Mouse (Mus musculus) neural tube, embryonic 11.5 days (tissue): Measurements from ENCODE around the gene Elovl7. TPM values are rescaled to one million over a fixed set of nuclear protein-coding genes. Genes with fewer than 3 reads are reported as not detected.

Experiments used
- ATAC-seq: fragments of 200-750 bp; cut with Nextera tagmentation; 2 replicates; pipeline ENCODE4 v1.8.0; 2017; ENCODE audit warnings: moderate number of reproducible peaks, mild to moderate bottlenecking, moderate TSS enrichment, moderate library complexity; ENCODE audit not compliant: insufficient read depth, low FRiP score, low TSS enrichment
- DNase-seq: peaks from one replicate; pipeline ENCODE4 v3.0.0-alpha.2; 2015; ENCODE audit warnings: low spot score
- H3K27ac ChIP-seq: fragments of 300-500 bp; sonication (generic); 2 replicates; pipeline ENCODE4 v1.5.1; 2014; ENCODE audit warnings: low read depth, mild to moderate bottlenecking, low read length
- H3K27me3 ChIP-seq: fragments of 300-500 bp; sonication (generic); 2 replicates; pipeline ENCODE4 v1.6.1; 2014; ENCODE audit warnings: mild to moderate bottlenecking, low read length, mixed read lengths; ENCODE audit not compliant: control insufficient read depth, insufficient read depth
- H3K36me3 ChIP-seq: fragments of 300-500 bp; sonication (generic); 2 replicates; pipeline ENCODE4 v1.6.1; 2014; ENCODE audit warnings: mild to moderate bottlenecking, low read length, moderate library complexity, mixed read lengths; ENCODE audit not compliant: control insufficient read depth, insufficient read depth
- H3K4me1 ChIP-seq: fragments of 300-500 bp; sonication (generic); 2 replicates; pipeline ENCODE4 v1.6.1; 2014; ENCODE audit warnings: low read length, mixed read lengths; ENCODE audit not compliant: control insufficient read depth, insufficient read depth
- H3K4me2 ChIP-seq: fragments of 300-500 bp; sonication (generic); 2 replicates; pipeline ENCODE4 v1.6.1; 2014; ENCODE audit warnings: low read depth, mild to moderate bottlenecking, moderate library complexity
- H3K4me3 ChIP-seq: fragments of 300-500 bp; sonication (generic); 2 replicates; pipeline ENCODE4 v1.5.1; 2014; ENCODE audit warnings: low read depth, low read length
- H3K9ac ChIP-seq: fragments of 300-500 bp; sonication (generic); 2 replicates; pipeline ENCODE4 v1.6.1; 2014; ENCODE audit warnings: mild to moderate bottlenecking, low read length
- H3K9me3 ChIP-seq: fragments of 300-500 bp; sonication (generic); 2 replicates; pipeline ENCODE4 v1.6.1; 2016; ENCODE audit warnings: low read length; ENCODE audit not compliant: control insufficient read depth
- WGBS: fragments of 180-500 bp; shearing (Covaris S2); extraction: QIAGEN DNeasy Blood & Tissue Kit; methylation state at CpG from one replicate; pipeline ENCODE4 v1.1.7; 2014; 5-methylcytosine and 5-hydroxymethylcytosine counted together
- polyA plus RNA-seq: library from polyadenylated mRNA; unstranded; fragments of >200 nt; fragmentation: Nextera tagmentation; extraction: Ambion mirVana; gene quantifications from 2 replicates; pipeline ENCODE4 v1.2.1, GENCODE M21; 2014

Elovl7 gene
- polyA plus RNA-seq, 1 experiment from 2014 or later = 1.2 TPM

DNA sequence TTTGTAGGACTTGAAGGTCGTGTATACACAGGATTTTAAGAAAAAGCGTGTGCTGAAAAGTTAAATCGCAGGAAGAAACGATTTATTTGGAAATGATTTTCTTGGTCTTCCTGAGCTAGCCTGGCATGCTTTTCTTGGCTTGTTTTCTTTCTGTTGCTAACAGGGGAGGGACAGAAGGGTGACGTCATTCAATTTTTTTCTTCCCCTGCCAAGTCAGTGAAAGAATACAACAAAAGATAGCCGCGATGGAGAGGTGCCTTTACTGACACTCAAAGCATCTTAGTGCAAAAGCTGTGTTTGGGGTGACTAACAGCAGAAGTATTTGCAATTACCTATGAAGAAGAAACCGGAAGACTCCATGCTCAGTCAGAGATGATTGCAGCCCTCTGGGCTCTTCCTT is 48.8 kb downstream of the Elovl7 start:
- no peaks in the 10 kb centered on the region for H3K9me3 ChIP-seq
- H3K4me1 ChIP-seq = no peaks in the 10 kb centered on the region
- DNase-seq (no peak), ATAC-seq (no peak)
- no peak overlapping the region for H3K4me3 ChIP-seq
- H3K27me3 ChIP-seq = no peaks in the 10 kb centered on the region
- WGBS = 75% methylated on average over 8 of the region's 8 CpGs
- no peak overlapping the region for H3K9ac ChIP-seq
- no peak overlapping the region for H3K27ac ChIP-seq
- no peak overlapping the region for H3K4me2 ChIP-seq
- no peaks in the 10 kb centered on the region for H3K36me3 ChIP-seq

DNA sequence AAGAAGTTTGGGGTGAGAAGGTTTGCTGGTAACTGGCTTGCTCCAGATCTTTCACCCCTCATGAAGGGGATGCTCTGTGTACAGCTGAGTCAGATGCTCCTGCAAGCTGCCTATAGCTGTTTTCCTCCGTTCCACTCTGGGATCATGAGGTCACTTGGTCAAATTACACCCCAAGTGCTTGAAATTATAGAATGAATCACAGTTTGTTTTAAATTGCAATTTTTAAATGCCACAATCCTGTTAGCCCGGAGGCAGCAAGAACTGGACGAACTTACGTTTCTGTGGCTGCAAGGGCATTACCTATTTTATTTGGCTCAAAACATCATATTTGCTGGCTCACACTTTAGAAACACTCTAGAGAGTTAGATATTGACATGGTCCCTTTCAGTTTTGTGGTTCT is 51.2 kb downstream of the Elovl7 start:
- Histone ChIP-seq H3K9me3 (no peaks in the 10 kb centered on the region), H3K4me1 (no peaks in the 10 kb centered on the region), H3K9ac (no peak overlapping the region), H3K4me3 (no peak overlapping the region), H3K36me3 (no peaks in the 10 kb centered on the region), H3K27me3 (no peaks in the 10 kb centered on the region), H3K4me2 (no peak overlapping the region), H3K27ac (no peak overlapping the region)
- DNase-seq = no peak
- 88% methylated on average over 4 of the region's 4 CpGs for WGBS
- ATAC-seq = no peak

GRCm38 (mm10) chr13:108267841-108268634 is 53.8 kb downstream of the Elovl7 start:
- Histone ChIP-seq H3K4me1 (no peaks in the 10 kb centered on the region), H3K9ac (no peak overlapping the region), H3K36me3 (no peaks in the 10 kb centered on the region), H3K27ac (no peak overlapping the region), H3K27me3 (no peaks in the 10 kb centered on the region), H3K4me3 (no peak overlapping the region), H3K9me3 (no peaks in the 10 kb centered on the region), H3K4me2 (no peak overlapping the region)
- no peak for DNase-seq
- ATAC-seq = no peak
- 86% methylated on average over 9 of the region's 9 CpGs for WGBS

DNA sequence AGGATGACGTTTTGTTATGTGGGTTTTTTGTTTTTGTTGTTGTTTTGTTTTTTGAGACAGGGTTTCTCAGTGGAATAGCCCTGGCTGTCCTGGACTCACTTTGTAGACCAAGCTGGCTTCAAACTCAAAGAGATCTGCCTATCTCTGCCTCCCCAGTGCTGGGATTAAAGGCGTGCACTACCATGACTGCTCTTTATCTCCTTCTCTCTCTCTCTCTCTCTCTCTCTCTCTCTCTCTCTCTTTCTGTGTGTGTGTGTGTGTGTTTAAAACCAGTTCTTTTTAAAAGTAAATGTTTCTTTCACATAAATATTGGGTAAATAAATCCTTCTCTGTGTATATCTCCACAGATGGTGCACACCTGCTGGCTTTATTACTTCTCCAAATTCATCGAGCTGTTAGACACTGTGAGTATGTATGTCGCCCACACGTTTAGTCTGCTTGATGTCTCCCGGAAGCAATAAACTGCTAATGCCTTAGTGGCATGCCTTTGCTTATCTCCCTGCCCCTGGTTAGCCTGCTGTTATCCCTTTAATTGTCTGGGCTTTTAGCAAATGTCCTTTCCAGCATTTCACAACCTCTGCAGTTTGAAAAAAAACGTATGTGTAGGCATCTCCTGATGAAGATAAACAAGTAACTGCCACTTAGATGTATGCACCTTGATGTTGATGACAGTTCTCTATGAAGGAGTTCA is 57.4 kb downstream of the Elovl7 start:
- 44% methylated on average over 7 of the region's 7 CpGs for WGBS
- Histone ChIP-seq H3K4me3 (no peak overlapping the region), H3K4me1 (no peaks in the 10 kb centered on the region), H3K9me3 (no peaks in the 10 kb centered on the region), H3K27me3 (no peaks in the 10 kb centered on the region), H3K9ac (no peak overlapping the region), H3K4me2 (no peak overlapping the region), H3K27ac (no peak overlapping the region), H3K36me3 (no peaks in the 10 kb centered on the region)
- ATAC-seq = no peak
- DNase-seq = no peak

- Histone ChIP-seq H3K4me2 (no peak overlapping the region), H3K9ac (no peak overlapping the region), H3K27ac (no peak overlapping the region), H3K4me3 (no peak overlapping the region), H3K9me3 (no peaks in the 10 kb centered on the region), H3K4me1 (no peaks in the 10 kb centered on the region), H3K36me3 (no peaks in the 10 kb centered on the region), H3K27me3 (no peaks in the 10 kb centered on the region)
- ATAC-seq (no peak), DNase-seq (no peak)
- 68% methylated on average over 8 of the region's 8 CpGs for WGBS
These were observed 58.1 kb downstream of the Elovl7 start for GRCm38 (mm10) chr13:108272332-108272731.

GRCm38 (mm10) chr13:108273034-108273433 is 58.8 kb downstream of the Elovl7 start:
- Histone ChIP-seq H3K27me3 (no peaks in the 10 kb centered on the region), H3K9me3 (no peaks in the 10 kb centered on the region), H3K4me3 (no peak overlapping the region), H3K4me2 (no peak overlapping the region), H3K36me3 (no peaks in the 10 kb centered on the region), H3K9ac (no peak overlapping the region), H3K4me1 (no peaks in the 10 kb centered on the region), H3K27ac (no peak overlapping the region)
- DNase-seq (peak; percentile 17), ATAC-seq (peak; percentile 63)
- 45% methylated on average over 15 of the region's 15 CpGs for WGBS

GRCm38 (mm10) chr13:108273456-108273855 is 59.3 kb downstream of the Elovl7 start:
- Histone ChIP-seq H3K27ac (no peak overlapping the region), H3K4me2 (no peak overlapping the region), H3K9me3 (no peaks in the 10 kb centered on the region), H3K27me3 (no peaks in the 10 kb centered on the region), H3K9ac (no peak overlapping the region), H3K36me3 (no peaks in the 10 kb centered on the region), H3K4me1 (no peaks in the 10 kb centered on the region), H3K4me3 (no peak overlapping the region)
- ATAC-seq = peak; percentile 56; the same call in 1 of the 2 replicates
- no peak for DNase-seq
- 28% methylated on average over 5 of the region's 5 CpGs for WGBS

- Histone ChIP-seq H3K27ac (no peak overlapping the region), H3K4me2 (no peak overlapping the region), H3K4me1 (no peaks in the 10 kb centered on the region), H3K4me3 (no peak overlapping the region), H3K9ac (no peak overlapping the region), H3K36me3 (no peaks in the 10 kb centered on the region), H3K9me3 (no peaks in the 10 kb centered on the region), H3K27me3 (no peaks in the 10 kb centered on the region)
- DNase-seq = no peak
- WGBS = 84% methylated on average over 1 of the region's 1 CpGs
- ATAC-seq = no peak
These were observed 62.4 kb downstream of the Elovl7 start for GRCm38 (mm10) chr13:108276561-108276960.

- WGBS = 88% methylated on average over 7 of the region's 7 CpGs
- no peak overlapping the region for H3K4me2 ChIP-seq
- no peak overlapping the region for H3K4me3 ChIP-seq
- no peaks in the 10 kb centered on the region for H3K36me3 ChIP-seq
- no peak overlapping the region for H3K9ac ChIP-seq
- H3K27ac ChIP-seq = no peak overlapping the region
- no peak for ATAC-seq
- DNase-seq = no peak
- H3K9me3 ChIP-seq = no peaks in the 10 kb centered on the region
- no peaks in the 10 kb centered on the region for H3K27me3 ChIP-seq
- H3K4me1 ChIP-seq = no peaks in the 10 kb centered on the region
These were observed 63.1 kb downstream of the Elovl7 start for GRCm38 (mm10) chr13:108277320-108277719.
